In the genomic region with DNA sequence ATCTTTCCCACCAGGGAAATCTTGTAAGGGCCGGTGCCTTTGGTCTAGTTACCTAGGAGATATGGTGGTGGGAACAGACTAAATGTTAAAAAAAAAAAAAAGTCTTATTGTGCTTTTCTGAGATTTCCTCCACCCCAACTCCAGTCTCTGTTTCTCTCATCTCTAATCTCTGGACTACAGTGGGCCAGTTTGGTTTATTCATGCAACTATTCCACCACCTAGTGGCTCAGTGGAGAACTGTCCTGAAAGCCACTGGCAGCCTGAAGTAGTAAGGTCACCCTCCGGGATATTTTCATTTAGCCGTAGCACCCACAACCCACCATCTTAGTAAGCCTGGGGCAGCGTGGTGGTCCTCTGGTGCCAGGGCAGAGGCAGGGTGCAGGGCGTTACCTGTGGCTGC, we compare ENCODE assay signal across 8 mouse cellular contexts. TPM values are rescaled to one million over a fixed set of nuclear protein-coding genes. Genes with fewer than 3 reads are reported as not detected.
A peak's percentile ranks its signal among the peaks of the same experiment; 100 is the strongest.
DNase-seq lines count a peak whose midpoint lies in the region; TF ChIP-seq lines count a peak whose summit lies in the region.

No protein-coding gene starts in this region.

- no peaks in the 10 kb centered on the region for H3K4me1 ChIP-seq in lung, adult 2 months (ENCODE audit: control insufficient read depth, insufficient read depth, low read length)

- no peak overlapping the region for H3K4me3 ChIP-seq in lung, adult 2 months (replicated peaks; ENCODE audit: extremely low read depth, low read depth, low read length)

- 7% methylated on average over 5 of the region's 5 CpGs for WGBS in lung, adult 2 months

- TF ChIP-seq CTCF in lung, adult 2 months (IDR thresholded peaks at IDR 0.05; ENCODE audit: insufficient read depth, low read length) = peak; percentile 47

- TF ChIP-seq POLR2A in lung, adult 2 months (IDR thresholded peaks at IDR 0.05; ENCODE audit: borderline replicate concordance, extremely low read depth, low read depth, low read length) = no peak

- peak; percentile 91 for DNase-seq in heart, adult 11 months
- no peak for DNase-seq in heart, postnatal 25 days (ENCODE audit: low spot score)
- DNase-seq in adrenal gland, adult 8-10 months = peak; percentile 23
- peak; percentile 81 for DNase-seq in embryo, embryonic 11 days
- DNase-seq in gastrocnemius, postnatal 14 days = peak; percentile 47
- peak; percentile 80 for DNase-seq in kidney, postnatal 10 days
- peak; percentile 54 for DNase-seq in lung, adult 2 months
- DNase-seq in retina, adult 2 months (ENCODE audit: low read depth, low spot score) = peak; percentile 51

- intact Hi-C loops in heart, postnatal 25 days (cut with DNase I) = loop anchor here (1.0 kb wide), 2 partner anchors 65 to 271 kb away; no protein-coding TSS in a partner anchor
- intact Hi-C loops in gastrocnemius, postnatal 14 days (cut with DNase I; ENCODE audit: low total_unique reads) = loop anchor here (5.0 kb wide), 1 partner anchor 62 kb away; no protein-coding TSS in a partner anchor

RNA-seq across cellular contexts. Expression of gene Abcc6, which starts 20.5 kb away (rescaled TPM):
- not detected for total RNA-seq in heart, postnatal 25 days (2021)
- total RNA-seq in adrenal gland, adult 8-10 months (2022) = under 1 TPM; 0.08 to 0.31 (median 0.15) TPM
- total RNA-seq in gastrocnemius, postnatal 14 days (2021) = under 1 TPM; 0.07 to 0.21 TPM
- polyA plus RNA-seq in lung, adult 2 months (2012; rRNA removed) = 1.5 TPM in 2 replicates

RNA-seq across cellular contexts. Expression of gene Nomo1, which starts 23.9 kb away (rescaled TPM):
- total RNA-seq in heart, postnatal 25 days (2021) = 10 to 100 TPM; 77.4 to 78.0 TPM
- total RNA-seq in adrenal gland, adult 8-10 months (2022) = 10 to 100 TPM; 60.6 to 73.0 (median 69.1) TPM
- total RNA-seq in gastrocnemius, postnatal 14 days (2021) = 10 to 100 TPM; 40.3 to 42.2 TPM
- polyA plus RNA-seq in lung, adult 2 months (2012; rRNA removed) = 27.8 and 34.0 TPM in 2 replicates
